Mouse (Mus musculus) heart, embryonic 15.5 days (tissue): ENCODE results near the gene Cebpzos. TPM values are rescaled to one million over a fixed set of nuclear protein-coding genes. Genes with fewer than 3 reads are reported as not detected.

ENCODE experiments used
- ATAC-seq: fragments of 200-750 bp; cut with Nextera tagmentation; replicated peaks from 2 replicates; pipeline ENCODE4 v1.8.0; 2017; ENCODE audit warnings: low read depth, moderate TSS enrichment; ENCODE audit not compliant: insufficient number of reproducible peaks, insufficient read depth, low FRiP score
- H3K27ac ChIP-seq: fragments of 300-500 bp; sonication (generic); 2 replicates; pipeline ENCODE4 v1.5.1; 2015; ENCODE audit warnings: mild to moderate bottlenecking, inconsistent platforms
- H3K27me3 ChIP-seq: fragments of 300-500 bp; sonication (generic); 2 replicates; pipeline ENCODE4 v1.6.1; 2015; ENCODE audit warnings: inconsistent platforms
- H3K36me3 ChIP-seq: fragments of 300-500 bp; sonication (generic); 2 replicates; pipeline ENCODE4 v1.6.1; 2015; ENCODE audit warnings: mild to moderate bottlenecking, inconsistent platforms
- H3K4me1 ChIP-seq: fragments of 300-500 bp; sonication (generic); replicated peaks from 2 replicates; pipeline ENCODE4 v1.6.1; 2015; ENCODE audit warnings: inconsistent platforms
- H3K4me2 ChIP-seq: fragments of 300-500 bp; sonication (generic); 2 replicates; pipeline ENCODE4 v1.6.1; 2015; ENCODE audit warnings: inconsistent platforms, mild to moderate bottlenecking, moderate library complexity
- H3K4me3 ChIP-seq: fragments of 300-500 bp; sonication (generic); 2 replicates; pipeline ENCODE4 v1.5.1; 2015; ENCODE audit warnings: mild to moderate bottlenecking, inconsistent platforms
- H3K9ac ChIP-seq: fragments of 300-500 bp; sonication (generic); 2 replicates; pipeline ENCODE4 v1.6.1; 2015; ENCODE audit warnings: mild to moderate bottlenecking, inconsistent platforms
- H3K9me3 ChIP-seq: fragments of 300-500 bp; sonication (generic); replicated peaks from 2 replicates; pipeline ENCODE4 v1.6.1; 2016; ENCODE audit warnings: inconsistent platforms
- WGBS: fragments of 180-500 bp; shearing (Covaris S2); methylation state at CpG from one replicate; pipeline ENCODE4 v1.1.7; 2015; ENCODE audit warnings: mixed read lengths; 5-methylcytosine and 5-hydroxymethylcytosine counted together
- polyA plus RNA-seq: library from polyadenylated mRNA; unstranded; fragments of >200 nt; fragmentation: Nextera tagmentation; extraction: Ambion mirVana; gene quantifications from 2 replicates; pipeline ENCODE4 v1.2.1, GENCODE M21; 2015

Cebpzos gene
- 74.8 and 89.6 TPM in 2 replicates for polyA plus RNA-seq

- H3K4me3 ChIP-seq, result peak within 1 kb of the TSS; percentile 69
- peak; percentile 93 for ATAC-seq
- H3K27me3 ChIP-seq, result no peaks in the 10 kb centered on the region
- H3K9ac ChIP-seq, result peak within 1 kb of the TSS; percentile 77
- no peaks in the 10 kb centered on the region for H3K9me3 ChIP-seq
- under 1% methylated on average over 37 of the region's 37 CpGs for WGBS
- peak within 1 kb of the TSS; percentile 87 for H3K27ac ChIP-seq
- H3K36me3 ChIP-seq, result peaks cover 26% of the 10 kb centered on the region
- peak within 1 kb of the TSS; percentile 76 for H3K4me2 ChIP-seq
- peaks cover 16% of the 10 kb centered on the region for H3K4me1 ChIP-seq
Observed at GRCm38 (mm10) chr17:78916369-78916813, at the start of gene Cebpzos. TSS of gene Cebpzos (plus strand) at chr17:78916500.

- no peaks in the 10 kb centered on the region for H3K4me1 ChIP-seq
- 94% methylated on average over 6 of the region's 6 CpGs for WGBS
- peaks cover 43% of the 10 kb centered on the region for H3K36me3 ChIP-seq
- no peaks in the 10 kb centered on the region for H3K27me3 ChIP-seq
- no peak overlapping the region for H3K4me3 ChIP-seq
- no peak for ATAC-seq
- no peak overlapping the region for H3K9ac ChIP-seq
- H3K9me3 ChIP-seq, result no peaks in the 10 kb centered on the region
- no peak overlapping the region for H3K27ac ChIP-seq
- H3K4me2 ChIP-seq, result no peak overlapping the region
Observed at GRCm38 (mm10) chr17:78873886-78874285, 42.4 kb upstream of the Cebpzos start.

- no peaks in the 10 kb centered on the region for H3K9me3 ChIP-seq
- peak; percentile 28 for ATAC-seq
- no peaks in the 10 kb centered on the region for H3K27me3 ChIP-seq
- peaks cover 14% of the 10 kb centered on the region for H3K36me3 ChIP-seq
- H3K27ac ChIP-seq, result peak overlapping the region; percentile 80
- H3K4me1 ChIP-seq, result peaks cover 9% of the 10 kb centered on the region
- peak overlapping the region; percentile 78 for H3K4me2 ChIP-seq
- WGBS, result 7% methylated on average over 7 of the region's 7 CpGs
- H3K9ac ChIP-seq, result peak overlapping the region; percentile 69
- H3K4me3 ChIP-seq, result peak overlapping the region; percentile 71
Observed at GRCm38 (mm10) chr17:78881878-78882304, 34.4 kb upstream of the Cebpzos start.

GRCm38 (mm10) chr17:78882401-78883112, 33.7 kb upstream of the Cebpzos start, which contains the start of gene Eif2ak2:
TSS of gene Eif2ak2 (minus strand) at chr17:78882573.
- Histone ChIP-seq H3K27ac (peak within 1 kb of the TSS; percentile 80), H3K4me2 (peak within 1 kb of the TSS; percentile 78), H3K27me3 (no peaks in the 10 kb centered on the region), H3K4me1 (peaks cover 9% of the 10 kb centered on the region), H3K9ac (peak within 1 kb of the TSS; percentile 69), H3K36me3 (peaks cover 8% of the 10 kb centered on the region), H3K9me3 (no peaks in the 10 kb centered on the region), H3K4me3 (peak within 1 kb of the TSS; percentile 71)
- 2% methylated on average over 28 of the region's 28 CpGs for WGBS
- peak; percentile 97 for ATAC-seq

- 88% methylated on average over 4 of the region's 4 CpGs for WGBS
Observed at GRCm38 (mm10) chr17:78883291-78883690, 33.0 kb upstream of the Cebpzos start.

GRCm38 (mm10) chr17:78885286-78886065, 30.8 kb upstream of the Cebpzos start:
- no peak overlapping the region for H3K4me2 ChIP-seq
- no peak for ATAC-seq
- H3K4me3 ChIP-seq, result no peak overlapping the region
- H3K9ac ChIP-seq, result no peak overlapping the region
- no peak overlapping the region for H3K27ac ChIP-seq
- H3K4me1 ChIP-seq, result peaks cover 9% of the 10 kb centered on the region
- no peaks in the 10 kb centered on the region for H3K27me3 ChIP-seq
- no peaks in the 10 kb centered on the region for H3K9me3 ChIP-seq
- no peaks in the 10 kb centered on the region for H3K36me3 ChIP-seq
- WGBS, result 74% methylated on average over 5 of the region's 5 CpGs

More at GRCm38 (mm10) chr17:78883291-78883690, 33.0 kb upstream of the Cebpzos start:
- ATAC-seq, result no peak
- H3K9me3 ChIP-seq, result no peaks in the 10 kb centered on the region
- no peak overlapping the region for H3K4me3 ChIP-seq
- no peak overlapping the region for H3K9ac ChIP-seq
- no peaks in the 10 kb centered on the region for H3K27me3 ChIP-seq
- peaks cover 9% of the 10 kb centered on the region for H3K4me1 ChIP-seq
- no peak overlapping the region; the same call in 1 of the 2 replicates for H3K27ac ChIP-seq
- H3K4me2 ChIP-seq, result no peak overlapping the region
- peaks cover 6% of the 10 kb centered on the region; the same call in 1 of the 2 replicates for H3K36me3 ChIP-seq

GRCm38 (mm10) chr17:78888554-78888953, 27.7 kb upstream of the Cebpzos start:
- no peaks in the 10 kb centered on the region for H3K36me3 ChIP-seq
- H3K27me3 ChIP-seq, result no peaks in the 10 kb centered on the region
- H3K27ac ChIP-seq, result no peak overlapping the region
- H3K9ac ChIP-seq, result no peak overlapping the region
- no peaks in the 10 kb centered on the region for H3K9me3 ChIP-seq
- WGBS, result 76% methylated on average over 4 of the region's 4 CpGs
- no peak overlapping the region for H3K4me3 ChIP-seq
- no peaks in the 10 kb centered on the region for H3K4me1 ChIP-seq
- ATAC-seq, result no peak
- H3K4me2 ChIP-seq, result no peak overlapping the region

- Histone ChIP-seq H3K36me3 (no peaks in the 10 kb centered on the region), H3K27me3 (no peaks in the 10 kb centered on the region), H3K9me3 (no peaks in the 10 kb centered on the region), H3K27ac (no peak overlapping the region), H3K4me2 (no peak overlapping the region), H3K4me3 (no peak overlapping the region), H3K9ac (no peak overlapping the region), H3K4me1 (no peaks in the 10 kb centered on the region)
- 46% methylated on average over 3 of the region's 3 CpGs for WGBS
- no peak for ATAC-seq
Observed at GRCm38 (mm10) chr17:78889184-78889583, 27.1 kb upstream of the Cebpzos start.

- no peak for ATAC-seq
- no peaks in the 10 kb centered on the region for H3K27me3 ChIP-seq
- no peak overlapping the region for H3K4me2 ChIP-seq
- H3K27ac ChIP-seq, result no peak overlapping the region
- no peaks in the 10 kb centered on the region for H3K36me3 ChIP-seq
- H3K4me1 ChIP-seq, result peaks cover 7% of the 10 kb centered on the region; the same call in 1 of the 2 replicates
- WGBS, result 70% methylated on average over 9 of the region's 9 CpGs
- H3K9ac ChIP-seq, result no peak overlapping the region
- H3K4me3 ChIP-seq, result no peak overlapping the region
- no peaks in the 10 kb centered on the region for H3K9me3 ChIP-seq
Observed at GRCm38 (mm10) chr17:78891020-78891419, 25.3 kb upstream of the Cebpzos start.

GRCm38 (mm10) chr17:78894991-78895390, 21.3 kb upstream of the Cebpzos start:
- Histone ChIP-seq H3K4me1 (peaks cover 7% of the 10 kb centered on the region; the same call in 1 of the 2 replicates), H3K4me2 (peak overlapping the region; percentile 57; the same call in 1 of the 2 replicates)
- 71% methylated on average over 7 of the region's 7 CpGs for WGBS

GRCm38 (mm10) chr17:78895394-78895793, 20.9 kb upstream of the Cebpzos start:
- Histone ChIP-seq H3K9ac (0 out of 2 replicates have a peak overlapping the region, but pooled peaks have one; percentile 25), H3K27me3 (no peaks in the 10 kb centered on the region), H3K4me3 (peak overlapping the region; percentile 29; the same call in 1 of the 2 replicates), H3K27ac (no peak overlapping the region), H3K9me3 (no peaks in the 10 kb centered on the region), H3K4me2 (peak overlapping the region; percentile 57), H3K4me1 (peaks cover 7% of the 10 kb centered on the region; the same call in 1 of the 2 replicates), H3K36me3 (no peaks in the 10 kb centered on the region)
- 19% methylated on average over 8 of the region's 8 CpGs for WGBS
- ATAC-seq, result no peak

More at GRCm38 (mm10) chr17:78894991-78895390, 21.3 kb upstream of the Cebpzos start:
- Histone ChIP-seq H3K9ac (no peak overlapping the region), H3K36me3 (no peaks in the 10 kb centered on the region), H3K9me3 (no peaks in the 10 kb centered on the region), H3K27ac (no peak overlapping the region), H3K4me3 (no peak overlapping the region), H3K27me3 (no peaks in the 10 kb centered on the region)
- no peak for ATAC-seq
